Mouse (Mus musculus) forebrain, embryonic 16.5 days (tissue): ENCODE data around the gene Vdac1. TPM values are rescaled to one million over a fixed set of nuclear protein-coding genes. Genes with fewer than 3 reads are reported as not detected.

Experiments used
- ATAC-seq: fragments of 200-750 bp; cut with Nextera tagmentation; 2 replicates; pipeline ENCODE4 v1.8.0; 2017; ENCODE audit warnings: mild to moderate bottlenecking, moderate library complexity
- H3K27ac ChIP-seq: fragments of 300-500 bp; sonication (generic); 2 replicates; pipeline ENCODE4 v1.5.1; 2014; ENCODE audit warnings: low read length, control low read depth
- H3K27me3 ChIP-seq: fragments of 300-500 bp; sonication (generic); replicated peaks from 2 replicates; pipeline ENCODE4 v1.6.1; 2014; ENCODE audit warnings: low read length; ENCODE audit not compliant: control insufficient read depth, insufficient read depth
- H3K36me3 ChIP-seq: fragments of 300-500 bp; sonication (generic); 2 replicates; pipeline ENCODE4 v1.6.1; 2014; ENCODE audit not compliant: control insufficient read depth, insufficient read depth
- H3K4me1 ChIP-seq: fragments of 300-500 bp; sonication (generic); replicated peaks from 2 replicates; pipeline ENCODE4 v1.6.1; 2014; ENCODE audit warnings: low read length; ENCODE audit not compliant: control insufficient read depth, insufficient read depth
- H3K4me2 ChIP-seq: fragments of 300-500 bp; sonication (generic); 2 replicates; pipeline ENCODE4 v1.6.1; 2014; ENCODE audit warnings: mild to moderate bottlenecking, low read length, control low read depth
- H3K4me3 ChIP-seq: fragments of 300-500 bp; sonication (generic); replicated peaks from 2 replicates; pipeline ENCODE4 v1.5.1; 2014; ENCODE audit warnings: mild to moderate bottlenecking, low read length, control low read depth
- H3K9ac ChIP-seq: fragments of 300-500 bp; sonication (generic); replicated peaks from 2 replicates; pipeline ENCODE4 v1.6.1; 2014; ENCODE audit warnings: low read depth, low read length, control low read depth
- H3K9me3 ChIP-seq: fragments of 300-500 bp; sonication (generic); 2 replicates; pipeline ENCODE4 v1.6.1; 2016; ENCODE audit warnings: low read length; ENCODE audit not compliant: control insufficient read depth
- WGBS: fragments of 180-500 bp; shearing (Covaris S2); extraction: QIAGEN DNeasy Blood & Tissue Kit; methylation state at CpG from one replicate; pipeline ENCODE4 v1.1.7; 2014; 5-methylcytosine and 5-hydroxymethylcytosine counted together
- polyA plus RNA-seq: library from polyadenylated mRNA; unstranded; fragments of >200 nt; fragmentation: Nextera tagmentation; extraction: Ambion mirVana; gene quantifications from 2 replicates; pipeline ENCODE4 v1.2.1, GENCODE M21; 2015

Vdac1 gene
- polyA plus RNA-seq, 1 experiment from 2014 or later = 341 TPM

GRCm38 (mm10) chr11:52332421-52333118 is 28.1 kb upstream of the Vdac1 start:
- Histone ChIP-seq H3K27ac (no peak overlapping the region), H3K36me3 (no peaks in the 10 kb centered on the region), H3K4me2 (no peak overlapping the region; the same call in 1 of the 2 replicates), H3K9ac (no peak overlapping the region), H3K27me3 (no peaks in the 10 kb centered on the region), H3K4me1 (peaks cover 23% of the 10 kb centered on the region), H3K9me3 (no peaks in the 10 kb centered on the region), H3K4me3 (no peak overlapping the region)
- 20% methylated on average over 16 of the region's 16 CpGs for WGBS
- peak; percentile 70 for ATAC-seq

DNA sequence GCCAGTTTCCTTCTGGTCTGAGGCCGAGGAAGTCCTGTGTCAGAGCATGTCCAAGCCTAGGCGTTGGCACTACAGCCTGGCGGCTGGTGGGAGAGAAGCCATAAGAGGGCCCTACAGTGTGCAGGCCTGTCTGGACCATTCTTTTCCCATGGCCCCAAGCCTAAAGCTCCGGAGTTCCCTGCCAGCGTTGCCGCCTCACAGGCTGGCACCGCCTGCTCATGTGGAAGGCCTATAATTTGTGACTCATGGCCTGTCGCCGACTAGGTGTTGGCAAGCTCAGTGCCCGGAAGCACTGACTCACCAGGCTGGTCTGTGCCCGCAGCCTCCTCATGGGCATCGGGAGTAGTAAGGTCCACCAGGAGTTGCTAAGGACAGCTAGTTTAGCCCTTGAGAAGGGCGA is 27.0 kb upstream of the Vdac1 start:
- Histone ChIP-seq H3K27ac (peak overlapping the region; percentile 43; the same call in 1 of the 2 replicates), H3K27me3 (no peaks in the 10 kb centered on the region), H3K4me1 (peaks cover 23% of the 10 kb centered on the region), H3K9me3 (no peaks in the 10 kb centered on the region), H3K4me2 (no peak overlapping the region), H3K4me3 (no peak overlapping the region), H3K9ac (no peak overlapping the region), H3K36me3 (no peaks in the 10 kb centered on the region)
- peak; percentile 80 for ATAC-seq
- 63% methylated on average over 13 of the region's 13 CpGs for WGBS

DNA sequence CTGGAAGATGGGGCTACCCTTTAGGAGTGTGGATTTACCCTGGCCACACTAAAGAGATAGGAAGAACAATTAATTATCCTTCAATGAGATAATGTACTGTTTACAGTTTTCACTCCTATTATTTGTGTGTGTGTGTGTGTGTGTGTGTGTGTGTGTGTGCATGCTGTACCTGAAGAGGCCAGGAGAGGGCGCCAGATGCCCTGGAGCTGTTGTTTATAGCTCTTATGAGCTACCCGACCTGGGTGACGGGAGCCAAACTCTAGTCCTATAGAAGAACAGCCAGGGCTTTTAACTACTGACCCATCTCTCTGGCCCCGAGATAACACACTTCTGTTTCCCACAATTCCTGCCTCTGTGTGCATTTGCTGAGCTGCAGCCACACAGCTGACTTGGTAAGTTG is 25.4 kb upstream of the Vdac1 start:
- 85% methylated on average over 4 of the region's 4 CpGs for WGBS
- no peak overlapping the region for H3K9ac ChIP-seq
- no peaks in the 10 kb centered on the region for H3K9me3 ChIP-seq
- H3K4me3 ChIP-seq = no peak overlapping the region
- peaks cover 23% of the 10 kb centered on the region for H3K4me1 ChIP-seq
- H3K36me3 ChIP-seq = no peaks in the 10 kb centered on the region
- no peaks in the 10 kb centered on the region for H3K27me3 ChIP-seq
- no peak overlapping the region for H3K4me2 ChIP-seq
- no peak for ATAC-seq
- H3K27ac ChIP-seq = peak overlapping the region; percentile 34

GRCm38 (mm10) chr11:52335924-52336323 is 24.7 kb upstream of the Vdac1 start:
- Histone ChIP-seq H3K9me3 (no peaks in the 10 kb centered on the region), H3K4me2 (no peak overlapping the region), H3K9ac (no peak overlapping the region), H3K36me3 (no peaks in the 10 kb centered on the region), H3K27me3 (no peaks in the 10 kb centered on the region), H3K27ac (peak overlapping the region; percentile 34), H3K4me3 (no peak overlapping the region), H3K4me1 (peaks cover 23% of the 10 kb centered on the region)
- ATAC-seq = peak; percentile 83
- WGBS = 54% methylated on average over 7 of the region's 7 CpGs

GRCm38 (mm10) chr11:52337651-52338295 is 22.9 kb upstream of the Vdac1 start:
- Histone ChIP-seq H3K9ac (no peak overlapping the region), H3K27ac (no peak overlapping the region), H3K4me1 (peaks cover 17% of the 10 kb centered on the region), H3K4me3 (no peak overlapping the region), H3K9me3 (no peaks in the 10 kb centered on the region), H3K36me3 (no peaks in the 10 kb centered on the region), H3K27me3 (no peaks in the 10 kb centered on the region), H3K4me2 (no peak overlapping the region)
- 40% methylated on average over 10 of the region's 10 CpGs for WGBS
- no peak for ATAC-seq

GRCm38 (mm10) chr11:52338351-52338750 is 22.3 kb upstream of the Vdac1 start:
- Histone ChIP-seq H3K36me3 (no peaks in the 10 kb centered on the region), H3K9me3 (no peaks in the 10 kb centered on the region), H3K9ac (no peak overlapping the region), H3K4me2 (no peak overlapping the region), H3K4me3 (no peak overlapping the region), H3K4me1 (peaks cover 11% of the 10 kb centered on the region), H3K27me3 (no peaks in the 10 kb centered on the region), H3K27ac (no peak overlapping the region)
- no peak for ATAC-seq
- 66% methylated on average over 3 of the region's 3 CpGs for WGBS

DNA sequence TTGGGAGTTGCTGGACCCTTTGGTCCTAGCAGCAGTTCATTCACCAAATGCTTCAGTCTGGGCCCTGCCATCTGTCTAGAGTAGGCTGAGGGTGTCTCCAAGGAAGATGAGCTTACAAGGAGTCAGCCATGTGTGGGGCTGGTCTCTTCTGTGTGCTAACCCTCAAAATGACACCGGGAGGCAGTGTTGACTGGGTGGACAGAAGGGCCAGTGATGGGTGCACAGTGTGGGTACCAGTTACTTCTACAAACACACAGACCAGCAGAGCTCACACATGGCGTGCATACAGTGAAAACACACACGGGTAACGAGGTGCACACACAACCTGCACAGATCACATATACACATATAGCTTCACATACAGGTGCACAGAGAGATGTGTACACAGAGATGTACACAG is 21.6 kb upstream of the Vdac1 start:
- Histone ChIP-seq H3K4me1 (0 out of 2 replicates have a peak, but pooled peaks cover 7% of the 10 kb centered on the region), H3K9me3 (no peaks in the 10 kb centered on the region), H3K27me3 (no peaks in the 10 kb centered on the region), H3K9ac (no peak overlapping the region), H3K4me3 (no peak overlapping the region), H3K27ac (no peak overlapping the region), H3K4me2 (no peak overlapping the region), H3K36me3 (no peaks in the 10 kb centered on the region)
- WGBS = 90% methylated on average over 4 of the region's 4 CpGs
- no peak for ATAC-seq

GRCm38 (mm10) chr11:52339512-52339911 is 21.1 kb upstream of the Vdac1 start:
- Histone ChIP-seq H3K4me2 (no peak overlapping the region), H3K27me3 (no peaks in the 10 kb centered on the region), H3K9ac (no peak overlapping the region), H3K4me1 (0 out of 2 replicates have a peak, but pooled peaks cover 7% of the 10 kb centered on the region), H3K9me3 (no peaks in the 10 kb centered on the region), H3K27ac (no peak overlapping the region), H3K36me3 (no peaks in the 10 kb centered on the region), H3K4me3 (no peak overlapping the region)
- 95% methylated on average over 12 of the region's 12 CpGs for WGBS
- no peak for ATAC-seq

- no peak for ATAC-seq
- 0 out of 2 replicates have a peak, but pooled peaks cover 7% of the 10 kb centered on the region for H3K4me1 ChIP-seq
- no peaks in the 10 kb centered on the region for H3K27me3 ChIP-seq
- H3K9me3 ChIP-seq = no peaks in the 10 kb centered on the region
- H3K4me3 ChIP-seq = no peak overlapping the region
- 89% methylated on average over 12 of the region's 12 CpGs for WGBS
- no peak overlapping the region for H3K4me2 ChIP-seq
- H3K9ac ChIP-seq = no peak overlapping the region
- H3K36me3 ChIP-seq = no peaks in the 10 kb centered on the region
- no peak overlapping the region for H3K27ac ChIP-seq
Observed at GRCm38 (mm10) chr11:52340123-52340864, 20.4 kb upstream of the Vdac1 start.
